Mouse (Mus musculus): ENCODE data around the gene Parp4.

- TF ChIP-seq CTCF (IDR thresholded peaks at IDR 0.05; ENCODE audit: low read depth) = no peak
- TF ChIP-seq EP300 (optimal IDR thresholded peaks at IDR 0.05) = no peak
Observed at GRCm38 (mm10) chr14:56554716-56555115, 20.7 kb upstream of the Parp4 start.

Measured in stomach, postnatal 0 days (tissue).